Mouse (Mus musculus): Measurements from ENCODE around the gene Exoc6. TPM values are rescaled to one million over a fixed set of nuclear protein-coding genes. Genes with fewer than 3 reads are reported as not detected.

Exoc6 gene
- total RNA-seq, 1 experiment from 2014 or later, result 70.9 TPM

DNA sequence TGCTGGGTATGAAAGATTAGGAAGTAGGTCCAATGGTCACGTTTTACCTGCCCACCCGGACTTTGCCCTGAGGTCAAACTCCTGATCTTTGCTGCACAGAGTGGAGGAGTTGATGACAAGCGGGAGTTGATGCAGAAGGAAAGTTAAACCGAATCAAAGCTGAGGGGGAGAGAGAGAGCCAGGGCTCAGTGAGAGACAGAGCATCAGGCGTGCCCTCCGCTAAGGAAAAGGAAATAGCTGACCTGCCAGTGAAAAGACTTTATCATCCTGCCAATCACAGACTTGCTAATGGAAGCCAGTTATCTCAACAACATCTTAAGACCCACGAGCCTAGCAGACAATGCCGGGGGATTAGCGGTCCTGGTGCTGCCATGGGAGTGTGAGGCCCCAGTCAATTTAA lies 106.2 kb downstream of the Exoc6 start:
- ATAC-seq (replicated peaks; ENCODE audit: insufficient number of reproducible peaks, low FRiP score, low TSS enrichment, poor library complexity, severe bottlenecking), result no peak

GRCm38 (mm10) chr19:37665256-37665655 lies 115.0 kb downstream of the Exoc6 start:
- no peak for ATAC-seq (replicated peaks; ENCODE audit: insufficient number of reproducible peaks, low FRiP score, low TSS enrichment, poor library complexity, severe bottlenecking)

- ATAC-seq (replicated peaks; ENCODE audit: insufficient number of reproducible peaks, low FRiP score, low TSS enrichment, poor library complexity, severe bottlenecking), result no peak
Measured at GRCm38 (mm10) chr19:37667855-37668594, 117.8 kb downstream of the Exoc6 start.

DNA sequence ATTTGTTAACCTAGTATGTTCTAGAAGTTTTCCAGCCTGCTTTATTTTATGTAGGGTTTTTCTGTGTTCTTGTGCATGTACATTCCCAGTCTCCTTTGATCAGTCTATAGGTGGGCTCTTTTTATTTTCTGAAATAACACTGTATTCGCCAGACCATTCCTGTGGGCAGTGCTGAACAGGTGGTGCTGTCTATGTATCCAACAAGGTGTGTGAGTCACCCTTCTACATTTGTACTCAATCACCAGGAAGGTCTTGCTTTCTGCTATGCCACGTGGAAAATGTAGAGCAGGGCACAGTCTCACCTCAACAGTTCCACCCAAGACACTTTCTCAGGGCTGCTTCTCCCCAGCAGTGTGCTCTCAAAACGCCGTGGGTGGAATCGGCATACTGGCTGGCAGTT lies 118.4 kb downstream of the Exoc6 start:
- no peak for ATAC-seq (replicated peaks; ENCODE audit: insufficient number of reproducible peaks, low FRiP score, low TSS enrichment, poor library complexity, severe bottlenecking)

DNA sequence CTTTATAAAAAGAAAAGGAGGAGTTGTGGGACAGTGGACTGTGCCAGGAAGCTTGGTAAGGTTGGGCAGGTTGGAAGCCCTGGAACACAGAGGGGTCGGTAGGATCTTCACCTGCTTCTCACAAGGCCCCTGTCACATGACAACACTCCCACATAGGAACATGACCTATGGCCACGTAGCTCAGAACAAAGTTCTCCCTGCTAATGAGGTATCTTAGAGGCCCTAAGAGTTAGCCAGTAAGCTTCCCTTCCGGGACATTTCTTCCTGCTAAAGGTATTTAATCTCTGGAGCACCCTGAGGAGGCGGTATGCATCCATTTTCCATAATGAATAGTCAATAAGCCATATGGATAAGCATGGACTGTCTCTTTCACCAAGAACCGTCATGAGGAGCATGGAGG lies 119.3 kb downstream of the Exoc6 start:
- ATAC-seq (replicated peaks; ENCODE audit: insufficient number of reproducible peaks, low FRiP score, low TSS enrichment, poor library complexity, severe bottlenecking), result no peak

- ATAC-seq (replicated peaks; ENCODE audit: insufficient number of reproducible peaks, low FRiP score, low TSS enrichment, poor library complexity, severe bottlenecking), result no peak
Measured at GRCm38 (mm10) chr19:37673393-37673792, 123.2 kb downstream of the Exoc6 start.

DNA sequence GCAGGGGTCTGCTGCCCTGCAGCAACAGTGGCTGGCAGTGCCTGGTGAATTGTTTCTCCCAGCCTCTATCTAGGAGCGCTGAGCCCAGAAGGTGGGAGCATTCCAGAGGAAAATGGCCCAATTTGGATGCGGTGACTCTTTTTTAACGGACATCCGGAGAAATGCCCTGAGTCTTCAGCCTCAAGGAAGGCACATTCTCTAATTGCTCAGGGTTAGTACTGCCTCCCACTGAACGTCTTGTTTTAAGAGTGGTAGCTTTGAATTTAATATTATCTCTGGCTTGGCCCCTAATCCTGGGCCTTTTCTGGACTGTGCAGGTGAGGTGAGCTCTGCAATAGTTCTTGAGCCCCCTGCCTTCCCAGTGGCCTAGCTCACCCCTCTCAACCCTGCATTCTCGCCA lies 135.1 kb downstream of the Exoc6 start, which contains the start of gene Cyp26c1:
Gene Cyp26c1, plus strand, starts transcription at position 301 of the 400 bp plus-strand sequence.
- ATAC-seq (replicated peaks; ENCODE audit: insufficient number of reproducible peaks, low FRiP score, low TSS enrichment, poor library complexity, severe bottlenecking), result no peak

DNA sequence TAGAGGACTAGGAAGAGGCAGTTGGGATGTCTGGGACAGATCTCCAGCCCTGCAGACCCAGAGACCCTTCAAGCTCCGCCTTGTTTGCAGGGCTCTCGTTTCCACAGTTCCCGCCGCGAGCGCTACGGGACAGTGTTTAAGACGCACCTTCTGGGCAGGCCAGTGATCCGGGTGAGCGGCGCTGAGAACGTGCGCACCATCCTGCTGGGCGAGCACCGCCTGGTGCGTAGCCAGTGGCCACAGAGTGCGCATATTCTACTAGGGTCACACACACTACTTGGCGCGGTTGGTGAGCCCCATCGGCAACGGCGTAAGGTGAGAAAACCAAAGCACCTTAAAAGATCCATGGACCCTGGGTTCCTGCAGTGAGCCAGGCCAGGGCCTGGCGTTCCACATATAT lies 136.1 kb downstream of the Exoc6 start:
- no peak for ATAC-seq (replicated peaks; ENCODE audit: insufficient number of reproducible peaks, low FRiP score, low TSS enrichment, poor library complexity, severe bottlenecking)

GRCm38 (mm10) chr19:37686941-37687850 lies 137.0 kb downstream of the Exoc6 start:
- no peak for ATAC-seq (replicated peaks; ENCODE audit: insufficient number of reproducible peaks, low FRiP score, low TSS enrichment, poor library complexity, severe bottlenecking)

DNA sequence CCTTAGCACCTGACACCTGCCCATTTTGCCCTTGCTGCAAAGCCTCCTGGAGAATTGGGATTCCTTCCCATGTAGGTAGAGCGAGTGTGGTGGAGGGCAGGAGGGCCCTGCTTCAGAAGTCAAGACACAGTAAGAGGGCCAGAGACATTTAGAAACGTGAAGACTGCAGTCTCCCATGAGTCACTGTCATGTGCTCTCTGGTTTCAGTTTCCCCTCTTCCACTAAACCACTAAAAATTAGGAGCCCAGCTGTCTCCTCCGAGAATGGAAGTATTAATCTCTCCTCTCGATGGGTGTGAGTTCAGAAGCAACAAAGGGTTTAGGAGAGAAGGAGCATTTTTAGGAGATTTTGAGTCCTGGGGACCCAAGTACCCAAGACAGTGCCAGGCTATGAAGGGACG lies 139.3 kb downstream of the Exoc6 start:
- ATAC-seq (replicated peaks; ENCODE audit: insufficient number of reproducible peaks, low FRiP score, low TSS enrichment, poor library complexity, severe bottlenecking), result no peak

DNA sequence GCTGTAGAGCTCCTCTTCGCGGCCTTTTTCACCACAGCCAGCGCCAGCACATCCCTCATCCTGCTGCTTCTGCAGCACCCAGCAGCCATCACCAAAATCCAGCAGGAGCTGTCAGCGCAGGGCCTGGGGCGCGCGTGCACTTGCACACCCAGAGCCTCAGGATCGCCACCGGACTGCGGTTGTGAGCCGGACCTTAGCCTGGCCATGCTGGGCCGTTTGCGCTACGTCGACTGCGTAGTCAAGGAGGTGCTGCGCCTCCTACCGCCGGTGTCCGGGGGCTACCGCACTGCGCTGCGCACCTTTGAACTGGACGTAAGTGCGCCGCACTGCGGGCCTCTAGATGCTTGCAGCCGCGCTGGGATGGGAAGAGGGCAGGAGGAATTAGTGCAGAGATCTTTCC lies 140.5 kb downstream of the Exoc6 start:
- ATAC-seq (replicated peaks; ENCODE audit: insufficient number of reproducible peaks, low FRiP score, low TSS enrichment, poor library complexity, severe bottlenecking), result no peak

DNA sequence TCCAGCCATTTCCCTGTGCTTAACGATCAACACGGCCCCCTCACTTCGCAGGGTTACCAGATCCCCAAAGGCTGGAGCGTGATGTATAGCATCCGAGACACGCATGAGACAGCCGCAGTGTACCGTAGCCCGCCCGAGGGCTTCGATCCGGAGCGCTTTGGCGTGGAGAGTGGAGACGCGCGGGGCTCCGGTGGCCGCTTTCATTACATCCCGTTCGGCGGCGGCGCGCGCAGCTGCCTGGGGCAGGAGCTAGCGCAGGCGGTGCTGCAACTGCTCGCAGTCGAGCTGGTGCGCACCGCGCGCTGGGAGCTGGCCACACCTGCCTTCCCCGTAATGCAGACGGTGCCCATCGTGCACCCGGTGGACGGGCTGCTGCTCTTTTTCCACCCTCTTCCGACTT lies 142.7 kb downstream of the Exoc6 start:
- no peak for ATAC-seq (replicated peaks; ENCODE audit: insufficient number of reproducible peaks, low FRiP score, low TSS enrichment, poor library complexity, severe bottlenecking)

DNA sequence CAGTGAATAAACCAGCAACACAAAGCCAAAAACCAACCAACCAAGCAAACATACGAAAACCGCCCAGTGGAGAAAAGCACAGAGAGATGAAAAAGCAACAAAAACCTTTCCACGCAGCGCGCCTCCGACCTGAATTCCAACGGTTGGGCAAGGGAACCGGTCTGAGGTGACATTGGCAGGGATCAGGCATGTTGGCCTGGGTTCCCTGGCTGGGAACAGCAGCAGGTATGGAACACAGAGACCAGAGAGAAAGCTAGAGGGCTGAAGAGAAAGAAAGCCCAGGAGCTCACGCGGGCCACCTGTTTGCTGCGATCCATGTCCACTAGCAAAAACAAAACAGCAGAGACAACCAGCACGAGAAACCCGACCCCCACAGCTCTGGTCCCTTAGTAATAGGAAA lies 144.9 kb downstream of the Exoc6 start:
- ATAC-seq (replicated peaks; ENCODE audit: insufficient number of reproducible peaks, low FRiP score, low TSS enrichment, poor library complexity, severe bottlenecking), result no peak

GRCm38 (mm10) chr19:37695762-37696602 lies 145.8 kb downstream of the Exoc6 start:
- no peak for ATAC-seq (replicated peaks; ENCODE audit: insufficient number of reproducible peaks, low FRiP score, low TSS enrichment, poor library complexity, severe bottlenecking)

GRCm38 (mm10) chr19:37696603-37697334 lies 146.6 kb downstream of the Exoc6 start:
- no peak for ATAC-seq (replicated peaks; ENCODE audit: insufficient number of reproducible peaks, low FRiP score, low TSS enrichment, poor library complexity, severe bottlenecking)

DNA sequence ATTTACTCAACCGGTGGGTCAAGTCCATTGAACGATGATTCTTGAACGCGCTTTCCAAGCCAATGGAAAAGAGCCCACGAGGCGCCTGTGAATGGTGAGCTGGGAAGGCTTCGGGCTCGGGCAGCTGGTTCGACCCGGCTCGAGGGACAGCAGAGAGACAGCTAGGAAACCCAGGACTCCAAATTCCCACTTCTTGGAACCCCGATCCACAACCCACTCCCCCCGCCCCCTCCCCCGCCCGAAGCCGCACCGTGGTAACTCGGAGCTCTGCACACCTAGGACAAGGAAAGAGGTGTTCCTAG lies 147.1 kb downstream of the Exoc6 start:
- no peak for ATAC-seq (replicated peaks; ENCODE audit: insufficient number of reproducible peaks, low FRiP score, low TSS enrichment, poor library complexity, severe bottlenecking)

DNA sequence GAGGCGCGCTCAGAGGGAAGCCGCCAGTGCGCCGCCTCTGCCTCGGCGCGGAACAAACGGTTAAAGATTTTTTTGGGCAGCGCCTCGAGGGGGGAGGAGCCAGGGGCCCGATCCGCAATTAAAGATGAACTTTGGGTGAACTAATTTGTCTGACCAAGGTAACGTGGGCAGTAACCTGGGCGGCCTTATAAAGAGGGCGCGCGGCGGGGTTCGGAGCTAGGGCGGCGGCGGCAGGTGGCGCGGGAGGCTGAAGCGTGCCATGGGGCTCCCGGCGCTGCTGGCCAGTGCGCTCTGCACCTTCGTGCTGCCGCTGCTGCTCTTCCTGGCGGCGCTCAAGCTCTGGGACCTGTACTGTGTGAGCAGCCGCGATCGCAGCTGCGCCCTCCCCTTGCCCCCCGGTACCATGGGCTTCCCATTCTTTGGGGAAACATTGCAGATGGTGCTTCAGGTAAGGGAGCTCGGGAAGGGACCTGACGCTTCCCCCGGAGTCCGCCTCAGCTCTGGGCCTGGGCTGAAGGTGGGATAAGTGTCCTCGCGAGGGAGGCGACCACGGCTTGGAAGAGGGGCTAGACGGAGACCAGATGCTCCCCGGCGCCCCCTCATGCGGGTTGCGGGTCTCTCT lies 147.5 kb downstream of the Exoc6 start, which contains the start of gene Cyp26a1:
Gene Cyp26a1, plus strand, starts transcription at position 148 of the 622 bp plus-strand sequence.
- no peak for ATAC-seq (replicated peaks; ENCODE audit: insufficient number of reproducible peaks, low FRiP score, low TSS enrichment, poor library complexity, severe bottlenecking)
